Mouse (Mus musculus): Measurements from ENCODE around the gene Olfr1130. TPM values are rescaled to one million over a fixed set of nuclear protein-coding genes. Genes with fewer than 3 reads are reported as not detected.
"Not testable (repeated sequence)": the region's sequence is repeated elsewhere in the genome, so short reads cannot be mapped to it uniquely, and the experiment has no call there.

Olfr1130 gene
- total RNA-seq (2022), result not detected

DNA sequence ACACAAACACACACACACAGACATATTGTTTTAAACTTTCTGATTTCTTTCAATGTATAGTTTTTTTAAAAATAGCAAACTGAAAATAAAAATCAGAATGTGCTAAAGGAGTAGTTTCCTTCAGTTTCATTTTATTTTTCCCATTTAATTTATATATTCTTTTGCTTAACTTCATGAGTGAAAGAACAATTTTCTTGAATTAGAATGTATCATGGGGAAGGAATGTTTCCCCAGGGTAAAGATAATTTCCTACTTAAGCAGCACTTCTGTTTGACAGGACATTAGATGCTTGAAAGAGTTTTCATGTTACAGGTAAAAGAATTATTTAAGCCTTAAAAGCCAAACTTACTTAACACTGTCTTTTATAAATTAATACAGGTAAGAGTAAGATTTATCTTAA lies at the start of gene Olfr1130:
Gene Olfr1130 (plus strand): TSS at position 301 of the 400 bp plus-strand sequence.
- DNase-seq (ENCODE audit: low spot score in 2 of 2), result not testable (repeated sequence)

DNA sequence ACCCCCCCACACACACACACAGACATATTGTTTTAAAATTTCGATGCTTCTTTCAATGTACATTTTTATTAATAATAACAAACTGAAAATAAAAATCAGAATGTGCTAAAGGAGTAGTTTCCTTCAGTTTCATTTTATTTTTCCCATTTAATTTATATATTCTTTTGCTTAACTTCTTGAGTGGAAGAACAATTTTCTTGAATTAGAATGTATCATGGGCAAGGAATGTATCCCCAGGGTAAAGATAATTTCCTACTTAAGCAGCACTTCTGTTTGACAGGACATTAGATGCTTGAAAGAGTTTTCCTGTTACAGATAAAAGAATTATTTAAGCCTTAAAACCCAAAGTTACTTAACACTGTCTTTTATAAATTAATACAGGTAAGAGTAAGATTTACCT lies 32.4 kb upstream of the Olfr1130 start, which contains the start of gene Olfr1129:
Gene Olfr1129 (plus strand): TSS at position 301 of the 400 bp plus-strand sequence.
- DNase-seq (ENCODE audit: low spot score in 2 of 2), result not testable (repeated sequence)

DNA sequence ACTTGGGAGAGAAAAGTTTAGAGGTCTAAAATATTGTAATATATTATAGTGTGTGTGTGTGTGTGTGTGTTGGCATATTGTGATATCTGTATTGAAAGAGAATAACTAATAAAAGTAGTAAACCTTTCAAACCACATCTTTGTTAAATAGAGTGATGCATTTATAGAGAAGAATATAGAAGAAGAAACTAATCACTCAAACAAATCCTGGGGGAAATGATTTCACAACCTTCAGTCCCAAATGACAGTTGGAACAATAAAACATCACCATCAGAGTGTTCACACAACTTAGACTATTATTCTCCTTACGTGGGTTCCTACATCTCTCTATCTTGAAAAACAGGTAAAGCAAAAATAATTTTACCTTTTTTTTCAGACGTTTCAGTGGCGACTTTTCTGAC lies 20.8 kb downstream of the Olfr1130 start, which contains the start of gene Olfr1131:
Gene Olfr1131 (plus strand): TSS at position 301 of the 400 bp plus-strand sequence.
- DNase-seq (ENCODE audit: low spot score in 2 of 2), result no peak

- no peak for DNase-seq (ENCODE audit: low spot score in 2 of 2)
These were observed 31.4 kb downstream of the Olfr1130 start, which contains the start of gene Olfr1132 for GRCm38 (mm10) chr2:87637435-87637834. Olfr1132 (minus strand) TSS chr2:87637535.

DNA sequence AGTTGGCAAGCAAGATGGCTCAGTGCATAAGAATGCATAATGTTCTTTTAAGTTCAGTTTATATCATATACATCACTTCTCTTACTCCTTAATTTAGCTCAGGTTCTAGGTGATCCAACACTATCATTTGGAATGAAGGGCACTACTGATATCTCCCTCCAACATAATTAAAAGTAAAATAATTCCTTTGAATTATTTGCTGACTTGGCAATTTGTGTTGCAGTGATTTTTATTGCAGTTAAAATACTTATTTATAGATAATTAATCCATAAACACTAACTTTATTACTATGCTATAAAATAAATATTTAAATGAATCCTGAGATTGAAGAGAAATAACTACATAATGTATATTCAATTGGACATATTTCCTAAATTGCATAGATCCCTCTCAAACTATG lies 36.4 kb downstream of the Olfr1130 start:
- DNase-seq (ENCODE audit: low spot score in 2 of 2), result no peak

- DNase-seq (ENCODE audit: low spot score in 2 of 2), result no peak
These were observed 41.3 kb downstream of the Olfr1130 start, which contains the start of gene Olfr1133 for GRCm38 (mm10) chr2:87647274-87647673. Olfr1133 (minus strand) TSS chr2:87647374.

DNA sequence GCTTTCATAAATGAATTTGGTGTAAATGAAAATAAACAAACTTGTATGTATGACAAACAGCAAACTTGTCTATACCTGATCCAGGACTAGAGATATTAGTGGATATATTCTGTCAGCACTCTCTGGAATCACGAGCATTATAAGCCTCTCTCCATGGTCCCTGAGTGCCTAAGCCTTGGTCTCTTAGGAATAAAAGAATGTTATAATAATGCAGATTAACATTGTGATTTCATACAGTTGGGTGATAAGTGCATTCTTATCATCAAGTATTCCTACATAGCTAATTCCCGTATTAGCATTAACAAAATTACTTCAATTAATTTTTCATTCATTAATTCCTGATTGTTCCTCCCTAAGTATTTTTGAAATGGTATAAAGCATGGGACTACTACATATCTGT lies 52.3 kb downstream of the Olfr1130 start, which contains the start of gene Olfr1134:
Gene Olfr1134 (minus strand): TSS at position 101 of the 400 bp plus-strand sequence.
- no peak for DNase-seq (ENCODE audit: low spot score in 2 of 2)

Other genes starting within 250 kb of the Olfr1130 start
- not detected for gene Olfr1121, start 236.3 kb upstream of the Olfr1130 start, total RNA-seq (2022)
- gene Olfr1122, start 220.4 kb upstream of the Olfr1130 start, total RNA-seq (2022), result under 1 TPM in 3 of 4 experiments, not detected in 1; 0.09 to 0.14 (median 0.10) TPM
- gene Olfr1123, start 189.6 kb upstream of the Olfr1130 start, total RNA-seq (2022), result not detected
- not detected for gene Olfr1124, start 175.9 kb upstream of the Olfr1130 start, total RNA-seq (2022)
- gene Olfr1126, start 152.2 kb upstream of the Olfr1130 start, total RNA-seq (2022), result not detected
- not detected for gene Pramel7, start 109.1 kb upstream of the Olfr1130 start, total RNA-seq (2022)
- not detected for gene Pramel6, start 99.6 kb upstream of the Olfr1130 start, total RNA-seq (2022)
- gene Olfr153, start 74.4 kb upstream of the Olfr1130 start, total RNA-seq (2022), result under 1 TPM in 2 of 4 experiments, not detected in 2; 0.33 to 0.49 TPM
- gene Olfr1128, start 60.7 kb upstream of the Olfr1130 start, total RNA-seq (2022), result not detected
- gene Olfr1129, start 32.3 kb upstream of the Olfr1130 start, total RNA-seq (2022), result not detected
- gene Olfr1131, start 20.9 kb downstream of the Olfr1130 start, total RNA-seq (2022), result not detected
- gene Olfr1132, start 31.3 kb downstream of the Olfr1130 start, total RNA-seq (2022), result not detected
- not detected for gene Olfr1133, start 41.2 kb downstream of the Olfr1130 start, total RNA-seq (2022)
- not detected for gene Olfr1134, start 52.2 kb downstream of the Olfr1130 start, total RNA-seq (2022)
- gene Olfr1135, start 67.5 kb downstream of the Olfr1130 start, total RNA-seq (2022), result not detected
- not detected for gene Olfr1136, start 87.7 kb downstream of the Olfr1130 start, total RNA-seq (2022)
- gene Olfr1137, start 107.0 kb downstream of the Olfr1130 start, total RNA-seq (2022), result not detected
- not detected for gene Olfr1138, start 133.8 kb downstream of the Olfr1130 start, total RNA-seq (2022)
- gene Olfr1140, start 137.5 kb downstream of the Olfr1130 start, total RNA-seq (2022), result not detected
- gene Olfr1141, start 147.8 kb downstream of the Olfr1130 start, total RNA-seq (2022), result not detected
- not detected for gene Olfr152, start 173.3 kb downstream of the Olfr1130 start, total RNA-seq (2022)
- not detected for gene Olfr1143, start 194.4 kb downstream of the Olfr1130 start, total RNA-seq (2022)
- not detected for gene Olfr1145, start 203.6 kb downstream of the Olfr1130 start, total RNA-seq (2022)
- gene Olfr1148, start 224.3 kb downstream of the Olfr1130 start, total RNA-seq (2022), result not detected
- not detected for gene Olfr1150-ps1, start 237.8 kb downstream of the Olfr1130 start, total RNA-seq (2022)
- gene Olfr1151, start 249.7 kb downstream of the Olfr1130 start, total RNA-seq (2022), result not detected

Data from layer of hippocampus, adult 8-10 months (tissue).